Mouse (Mus musculus) liver, embryonic 14.5 days (tissue): ENCODE results near the gene Slc25a41.

Source experiments
- CTCF ChIP-seq: IDR thresholded peaks from 2 replicates; pipeline ENCODE4 v1.5.1; 2016; ENCODE audit warnings: antibody characterized with exemption, low read depth, control low read depth
- EP300 ChIP-seq: IDR thresholded peaks from 2 replicates; pipeline ENCODE4 v1.6.1; 2016; ENCODE audit warnings: antibody characterized with exemption, low read depth

DNA sequence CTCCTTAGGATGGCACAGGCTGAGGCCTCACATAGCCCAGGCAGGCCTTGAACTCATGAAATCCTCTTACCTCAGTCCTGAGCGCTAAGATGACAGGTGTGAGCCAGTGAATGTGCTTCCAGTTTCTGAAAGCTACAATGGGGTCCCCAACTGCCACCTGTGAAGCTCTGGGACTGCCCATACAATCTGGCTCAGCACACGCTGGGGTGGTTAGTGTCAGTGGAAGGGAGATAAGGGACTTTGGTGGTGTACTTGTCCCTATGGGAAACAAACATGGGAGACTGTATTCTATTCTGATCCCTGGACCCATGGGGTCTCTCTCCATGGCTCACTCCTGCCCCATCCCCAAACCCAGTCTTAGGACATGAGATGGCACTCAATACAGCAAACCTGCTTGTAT, 21.8 kb downstream of the Slc25a41 start:
- TF ChIP-seq CTCF, result no peak
- peak; percentile 91 for TF ChIP-seq EP300
